Mouse (Mus musculus): ENCODE results near the gene Gm37419. TPM values are rescaled to one million over a fixed set of nuclear protein-coding genes. Genes with fewer than 3 reads are reported as not detected.

Gm37419 gene
- total and polyA plus RNA-seq, 2 experiments from 2014 or later, result not detected

DNA sequence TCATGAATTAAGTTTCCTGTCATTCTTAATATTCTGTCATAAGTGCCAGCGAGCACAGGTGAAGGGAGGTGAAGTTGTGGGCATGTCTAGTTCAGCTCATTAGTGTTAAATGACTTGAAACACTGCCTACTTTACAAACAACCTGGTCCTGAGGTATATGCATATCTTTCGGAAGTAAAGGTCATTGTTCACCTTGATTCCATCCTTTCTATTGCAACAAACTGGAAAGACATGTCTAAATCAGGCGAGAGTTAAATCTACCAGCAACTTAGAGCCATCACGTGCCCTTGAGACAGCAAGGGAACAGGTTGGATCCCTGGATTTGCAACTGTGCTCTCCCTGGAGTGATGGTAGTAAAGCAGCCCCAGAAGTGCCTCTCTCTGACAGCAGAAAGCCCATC is 34.3 kb downstream of the Gm37419 start:
- no peaks in the 10 kb centered on the region for H3K9me3 ChIP-seq (ENCODE audit: low read length)
- no peaks in the 10 kb centered on the region for H3K4me1 ChIP-seq (ENCODE audit: insufficient read depth, low read length)
- no peak overlapping the region for H3K9ac ChIP-seq (replicated peaks; ENCODE audit: low read length)
- no peak for DNase-seq (ENCODE audit: low spot score)
- H3K4me2 ChIP-seq (ENCODE audit: low read depth, low read length), result no peak overlapping the region
- 88% methylated on average over 4 of the region's 4 CpGs for WGBS
- no peak overlapping the region for H3K27ac ChIP-seq
- TF ChIP-seq CTCF (IDR thresholded peaks at IDR 0.05; ENCODE audit: low read depth), result no peak
- no peak overlapping the region for H3K4me3 ChIP-seq (ENCODE audit: low read length)
- ATAC-seq, result no peak
- H3K36me3 ChIP-seq (ENCODE audit: insufficient read depth, low read length), result no peaks in the 10 kb centered on the region
- H3K27me3 ChIP-seq (ENCODE audit: insufficient read depth, low read length), result no peaks in the 10 kb centered on the region

DNA sequence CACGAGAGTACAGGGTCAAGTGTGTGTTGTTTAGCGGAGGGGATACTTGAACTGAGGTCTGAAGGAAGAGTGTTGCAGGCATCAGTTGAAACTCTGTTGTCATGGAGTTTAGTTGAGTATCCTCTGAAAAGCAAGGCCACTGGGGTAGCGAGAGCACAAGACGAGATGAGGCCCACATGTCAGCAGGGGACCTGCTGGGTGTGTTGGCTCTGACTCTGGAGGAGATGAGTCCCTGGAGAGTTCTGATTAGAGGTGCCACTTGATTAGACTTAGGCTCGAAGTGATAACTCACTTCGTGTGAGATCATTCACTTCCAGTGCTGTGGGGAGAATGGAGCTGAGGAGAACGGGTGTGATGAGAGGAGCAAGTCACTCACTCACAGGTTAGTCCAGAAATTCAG is 37.2 kb downstream of the Gm37419 start:
- Histone ChIP-seq H3K36me3 (ENCODE audit: insufficient read depth, low read length) (no peaks in the 10 kb centered on the region), H3K9ac (replicated peaks; ENCODE audit: low read length) (no peak overlapping the region), H3K27me3 (ENCODE audit: insufficient read depth, low read length) (no peaks in the 10 kb centered on the region), H3K27ac (no peak overlapping the region), H3K4me1 (ENCODE audit: insufficient read depth, low read length) (no peaks in the 10 kb centered on the region), H3K9me3 (ENCODE audit: low read length) (no peaks in the 10 kb centered on the region), H3K4me3 (ENCODE audit: low read length) (no peak overlapping the region), H3K4me2 (ENCODE audit: low read depth, low read length) (no peak overlapping the region)
- TF ChIP-seq CTCF (IDR thresholded peaks at IDR 0.05; ENCODE audit: low read depth), result no peak
- 79% methylated on average over 7 of the region's 7 CpGs for WGBS
- ATAC-seq (no peak), DNase-seq (ENCODE audit: low spot score) (no peak)

DNA sequence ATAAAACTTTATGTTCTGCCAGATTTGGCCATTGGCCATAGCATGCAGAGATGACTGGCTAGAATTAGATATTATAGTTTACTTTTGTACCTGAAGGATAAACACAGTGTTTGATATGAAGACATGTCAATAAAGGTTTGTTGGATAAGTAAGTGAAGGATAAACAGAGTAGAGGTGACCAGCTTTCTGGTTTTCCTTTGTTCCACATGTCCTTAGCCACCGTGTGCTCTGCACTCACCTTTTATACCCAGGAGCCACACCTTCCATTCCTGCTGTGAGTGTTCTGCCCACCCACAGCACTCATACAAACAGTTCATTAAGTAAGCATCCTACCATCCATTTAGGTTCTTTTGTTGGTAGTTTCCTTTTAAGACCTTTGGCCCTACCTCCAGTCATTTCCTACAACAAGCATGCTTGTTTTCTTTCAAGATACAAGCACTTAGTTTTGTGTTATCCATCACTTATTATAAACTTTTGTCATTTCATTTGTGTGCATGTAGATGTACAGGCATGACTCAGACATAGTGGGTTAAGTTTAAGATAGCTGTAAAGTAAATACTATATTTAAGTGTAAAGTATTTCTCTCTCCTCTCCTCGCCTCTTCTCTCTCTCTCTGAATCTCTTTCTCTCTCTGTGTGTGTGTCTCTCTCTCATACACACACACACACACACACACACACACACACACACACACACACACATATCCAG is 41.8 kb downstream of the Gm37419 start:
- Histone ChIP-seq H3K4me1 (ENCODE audit: insufficient read depth, low read length) (no peaks in the 10 kb centered on the region), H3K27ac (no peak overlapping the region), H3K4me3 (ENCODE audit: low read length) (no peak overlapping the region), H3K27me3 (ENCODE audit: insufficient read depth, low read length) (no peaks in the 10 kb centered on the region), H3K36me3 (ENCODE audit: insufficient read depth, low read length) (no peaks in the 10 kb centered on the region), H3K9me3 (ENCODE audit: low read length) (no peaks in the 10 kb centered on the region), H3K4me2 (ENCODE audit: low read depth, low read length) (no peak overlapping the region), H3K9ac (replicated peaks; ENCODE audit: low read length) (no peak overlapping the region)
- 68% methylated on average over 2 of the region's 2 CpGs for WGBS
- ATAC-seq (no peak), DNase-seq (ENCODE audit: low spot score) (no peak)
- TF ChIP-seq CTCF (IDR thresholded peaks at IDR 0.05; ENCODE audit: low read depth), result no peak

DNA sequence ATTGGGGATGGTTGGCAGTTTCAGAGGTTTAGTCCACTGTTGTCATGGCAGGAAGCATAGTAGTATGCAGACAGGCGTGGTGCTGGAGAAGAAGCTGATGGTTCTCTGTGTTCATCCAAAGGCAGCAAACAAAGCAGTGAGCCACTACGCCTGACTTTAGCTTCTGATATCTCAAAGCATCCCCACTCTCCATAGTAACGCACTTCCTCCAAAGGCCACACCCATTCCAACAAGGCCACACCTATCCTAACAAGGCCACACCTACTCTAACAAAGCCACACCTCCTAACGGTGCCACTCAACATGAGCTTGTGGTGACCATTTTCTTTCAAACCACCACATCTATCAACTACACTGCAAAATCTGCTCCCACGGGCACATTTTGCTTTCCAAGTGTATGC is 45.0 kb downstream of the Gm37419 start:
- WGBS, result 92% methylated on average over 5 of the region's 5 CpGs
- Histone ChIP-seq H3K4me2 (ENCODE audit: low read depth, low read length) (no peak overlapping the region), H3K4me1 (ENCODE audit: insufficient read depth, low read length) (no peaks in the 10 kb centered on the region), H3K9ac (replicated peaks; ENCODE audit: low read length) (no peak overlapping the region), H3K4me3 (ENCODE audit: low read length) (no peak overlapping the region), H3K36me3 (ENCODE audit: insufficient read depth, low read length) (no peaks in the 10 kb centered on the region), H3K9me3 (ENCODE audit: low read length) (no peaks in the 10 kb centered on the region), H3K27me3 (ENCODE audit: insufficient read depth, low read length) (no peaks in the 10 kb centered on the region), H3K27ac (no peak overlapping the region)
- no peak for TF ChIP-seq CTCF (IDR thresholded peaks at IDR 0.05; ENCODE audit: low read depth)
- DNase-seq (ENCODE audit: low spot score) (no peak), ATAC-seq (no peak)

DNA sequence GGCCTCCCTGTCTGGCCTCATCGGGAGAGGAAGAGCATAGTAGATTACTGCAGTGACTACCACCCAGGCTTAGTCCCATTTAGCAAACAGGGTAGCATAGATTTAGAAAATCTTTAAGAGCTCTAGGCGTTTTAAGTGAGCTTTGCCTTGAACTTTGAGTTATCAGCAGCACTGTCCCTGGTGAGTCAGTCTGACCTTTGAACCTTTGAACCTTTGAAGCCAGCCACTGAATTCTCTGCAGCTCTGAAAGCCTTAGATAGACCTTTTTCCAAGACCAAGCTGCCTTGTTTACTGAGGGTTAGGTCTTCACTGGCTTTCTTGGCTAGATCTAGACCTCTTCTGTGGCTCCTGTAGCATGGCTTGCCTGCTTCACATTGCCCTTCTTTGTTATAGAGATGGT is 46.2 kb downstream of the Gm37419 start:
- Histone ChIP-seq H3K36me3 (ENCODE audit: insufficient read depth, low read length) (no peaks in the 10 kb centered on the region), H3K27ac (no peak overlapping the region), H3K4me1 (ENCODE audit: insufficient read depth, low read length) (no peaks in the 10 kb centered on the region), H3K4me3 (ENCODE audit: low read length) (no peak overlapping the region), H3K9me3 (ENCODE audit: low read length) (no peaks in the 10 kb centered on the region), H3K4me2 (ENCODE audit: low read depth, low read length) (no peak overlapping the region), H3K9ac (replicated peaks; ENCODE audit: low read length) (no peak overlapping the region), H3K27me3 (ENCODE audit: insufficient read depth, low read length) (no peaks in the 10 kb centered on the region)
- WGBS, result 71% methylated on average over 2 of the region's 2 CpGs
- DNase-seq (ENCODE audit: low spot score) (no peak), ATAC-seq (no peak)
- no peak for TF ChIP-seq CTCF (IDR thresholded peaks at IDR 0.05; ENCODE audit: low read depth)

DNA sequence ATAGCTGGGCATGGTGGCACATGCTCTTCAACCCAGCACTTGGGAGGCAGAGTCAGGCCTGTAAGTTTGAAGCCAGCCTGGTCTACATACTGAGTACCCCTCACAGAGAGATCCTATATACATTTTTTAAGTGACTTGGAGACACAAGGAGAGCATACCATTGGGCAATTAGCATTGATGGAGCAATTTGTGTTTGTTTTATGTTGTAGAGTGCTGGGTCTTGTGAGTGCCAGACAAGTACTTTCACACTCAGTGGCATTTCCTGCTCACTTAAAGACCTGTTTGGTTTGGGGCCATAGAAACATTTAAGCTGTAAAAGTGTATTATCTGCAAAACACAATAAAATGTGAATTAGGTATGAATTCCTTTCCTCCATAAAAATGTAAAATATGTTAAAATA is 47.5 kb downstream of the Gm37419 start:
- no peak for ATAC-seq
- no peak overlapping the region for H3K4me3 ChIP-seq (ENCODE audit: low read length)
- H3K4me2 ChIP-seq (ENCODE audit: low read depth, low read length), result no peak overlapping the region
- H3K36me3 ChIP-seq (ENCODE audit: insufficient read depth, low read length), result no peaks in the 10 kb centered on the region
- TF ChIP-seq CTCF (IDR thresholded peaks at IDR 0.05; ENCODE audit: low read depth), result no peak
- no peak for DNase-seq (ENCODE audit: low spot score)
- no peak overlapping the region for H3K9ac ChIP-seq (replicated peaks; ENCODE audit: low read length)
- H3K4me1 ChIP-seq (ENCODE audit: insufficient read depth, low read length), result no peaks in the 10 kb centered on the region
- no peak overlapping the region for H3K27ac ChIP-seq
- H3K27me3 ChIP-seq (ENCODE audit: insufficient read depth, low read length), result no peaks in the 10 kb centered on the region
- H3K9me3 ChIP-seq (ENCODE audit: low read length), result no peaks in the 10 kb centered on the region

DNA sequence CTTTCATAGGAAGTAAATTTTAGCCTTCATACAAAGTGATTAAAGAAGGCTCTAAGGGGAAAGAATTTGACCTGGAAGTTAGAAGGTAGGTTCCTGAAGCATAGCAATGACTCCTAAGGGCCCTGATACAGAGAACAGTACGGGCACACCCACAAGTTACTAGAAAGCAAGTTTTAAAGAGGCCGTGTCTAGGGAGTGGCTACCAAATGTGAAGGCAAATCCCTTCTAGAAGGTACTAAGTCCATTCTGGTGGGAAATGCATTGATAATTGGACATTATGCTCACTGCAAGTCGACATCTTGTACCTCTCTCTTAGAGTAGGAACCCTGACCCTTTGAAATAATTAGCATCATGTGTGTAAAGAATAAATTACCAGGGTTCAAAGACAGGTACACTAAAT is 48.1 kb downstream of the Gm37419 start:
- ATAC-seq, result no peak
- no peaks in the 10 kb centered on the region for H3K27me3 ChIP-seq (ENCODE audit: insufficient read depth, low read length)
- WGBS, result 89% methylated on average over 3 of the region's 3 CpGs
- TF ChIP-seq CTCF (IDR thresholded peaks at IDR 0.05; ENCODE audit: low read depth), result no peak
- no peak overlapping the region for H3K4me2 ChIP-seq (ENCODE audit: low read depth, low read length)
- DNase-seq (ENCODE audit: low spot score), result no peak
- no peaks in the 10 kb centered on the region for H3K36me3 ChIP-seq (ENCODE audit: insufficient read depth, low read length)
- H3K9ac ChIP-seq (replicated peaks; ENCODE audit: low read length), result no peak overlapping the region
- H3K9me3 ChIP-seq (ENCODE audit: low read length), result no peaks in the 10 kb centered on the region
- no peak overlapping the region for H3K27ac ChIP-seq
- no peaks in the 10 kb centered on the region for H3K4me1 ChIP-seq (ENCODE audit: insufficient read depth, low read length)
- no peak overlapping the region for H3K4me3 ChIP-seq (ENCODE audit: low read length)

Other genes with a start within 250 kb of the Gm37419 start
- 232 and 270 TPM in 2 replicates for gene Sst, start 97.5 kb upstream of the Gm37419 start, total RNA-seq (2014; rRNA removed)
- gene Sst, start 97.5 kb upstream of the Gm37419 start, polyA plus RNA-seq (2015; fragmentation: Nextera tagmentation; extraction: Ambion mirVana), result 491 and 501 TPM in 2 replicates
- not detected in 2 replicates for gene Rtp2, start 56.1 kb upstream of the Gm37419 start, total RNA-seq (2014; rRNA removed)
- gene Rtp2, start 56.1 kb upstream of the Gm37419 start, polyA plus RNA-seq (2015; fragmentation: Nextera tagmentation; extraction: Ambion mirVana), result 0.24 and 0.25 TPM in 2 replicates
- gene Bcl6, start 370 bp downstream of the Gm37419 start, total RNA-seq (2014; rRNA removed), result 1.8 and 4.6 TPM in 2 replicates
- gene Bcl6, start 370 bp downstream of the Gm37419 start, polyA plus RNA-seq (2015; fragmentation: Nextera tagmentation; extraction: Ambion mirVana), result 0.34 and 0.44 TPM in 2 replicates